Mouse (Mus musculus): ENCODE measurements around the gene Tti1. TPM values are rescaled to one million over a fixed set of nuclear protein-coding genes. Genes with fewer than 3 reads are reported as not detected.

Tti1 gene
- polyA plus RNA-seq, 1 experiment from 2014 or later, result 13.6 TPM

DNA sequence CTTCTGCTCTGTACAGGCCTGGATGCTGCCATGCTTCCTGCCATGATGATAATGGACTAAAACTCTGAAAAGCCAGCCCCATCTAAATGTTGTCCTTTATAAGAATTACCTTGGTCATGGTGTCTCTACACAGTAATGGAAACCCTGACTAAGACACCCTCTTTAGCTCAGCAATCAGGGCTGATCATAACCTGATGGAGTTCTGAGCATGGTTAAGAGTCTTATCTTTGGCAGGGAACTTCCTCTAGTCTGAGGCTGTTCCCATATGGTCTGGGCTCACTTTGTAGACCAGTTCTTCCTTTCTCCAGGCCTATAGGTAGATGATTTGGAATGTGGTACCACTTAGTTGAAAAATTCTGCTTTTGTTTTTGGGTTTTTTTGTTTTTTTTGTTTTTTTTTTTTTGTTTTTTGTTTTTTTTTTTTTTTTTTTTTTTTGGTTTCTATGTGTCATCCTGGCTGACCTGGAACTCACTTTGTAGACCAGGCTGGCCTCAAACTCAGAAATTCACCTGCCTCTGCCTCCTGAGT is 40.3 kb upstream of the Tti1 start:
- H3K4me3 ChIP-seq (replicated peaks; ENCODE audit: low read depth, low read length), result no peak overlapping the region
- peaks cover 28% of the 10 kb centered on the region for H3K36me3 ChIP-seq (ENCODE audit: insufficient read depth, low read length)
- DNase-seq (ENCODE audit: low spot score), result no peak
- no peak overlapping the region for H3K9ac ChIP-seq (ENCODE audit: low read depth, low read length)
- ATAC-seq (replicated peaks; ENCODE audit: low FRiP score, low read depth), result no peak
- H3K9me3 ChIP-seq (replicated peaks; ENCODE audit: low read length), result no peaks in the 10 kb centered on the region
- TF ChIP-seq CTCF (IDR thresholded peaks at IDR 0.05; ENCODE audit: low read depth), result no peak
- no peak overlapping the region for H3K4me2 ChIP-seq (ENCODE audit: low read length)
- H3K27ac ChIP-seq, result no peak overlapping the region
- H3K4me1 ChIP-seq (replicated peaks; ENCODE audit: insufficient read depth, low read length), result peaks cover 5% of the 10 kb centered on the region; the same call in 1 of the 2 replicates
- no peaks in the 10 kb centered on the region for H3K27me3 ChIP-seq (ENCODE audit: insufficient read depth, low read length)

- ATAC-seq (replicated peaks; ENCODE audit: low FRiP score, low read depth), result 0 out of 2 replicates have a peak, but pooled peaks have one; percentile 21
- Histone ChIP-seq H3K4me1 (replicated peaks; ENCODE audit: insufficient read depth, low read length) (peaks cover 5% of the 10 kb centered on the region; the same call in 1 of the 2 replicates), H3K27me3 (ENCODE audit: insufficient read depth, low read length) (no peaks in the 10 kb centered on the region), H3K36me3 (ENCODE audit: insufficient read depth, low read length) (peaks cover 26% of the 10 kb centered on the region), H3K9me3 (replicated peaks; ENCODE audit: low read length) (no peaks in the 10 kb centered on the region), H3K9ac (ENCODE audit: low read depth, low read length) (no peak overlapping the region), H3K27ac (no peak overlapping the region), H3K4me3 (replicated peaks; ENCODE audit: low read depth, low read length) (no peak overlapping the region), H3K4me2 (ENCODE audit: low read length) (no peak overlapping the region)
- 91% methylated on average over 5 of the region's 5 CpGs for WGBS
- DNase-seq (ENCODE audit: low spot score), result no peak
- no peak for TF ChIP-seq CTCF (IDR thresholded peaks at IDR 0.05; ENCODE audit: low read depth)
These were observed 39.1 kb upstream of the Tti1 start for GRCm38 (mm10) chr2:158067260-158067824.

DNA sequence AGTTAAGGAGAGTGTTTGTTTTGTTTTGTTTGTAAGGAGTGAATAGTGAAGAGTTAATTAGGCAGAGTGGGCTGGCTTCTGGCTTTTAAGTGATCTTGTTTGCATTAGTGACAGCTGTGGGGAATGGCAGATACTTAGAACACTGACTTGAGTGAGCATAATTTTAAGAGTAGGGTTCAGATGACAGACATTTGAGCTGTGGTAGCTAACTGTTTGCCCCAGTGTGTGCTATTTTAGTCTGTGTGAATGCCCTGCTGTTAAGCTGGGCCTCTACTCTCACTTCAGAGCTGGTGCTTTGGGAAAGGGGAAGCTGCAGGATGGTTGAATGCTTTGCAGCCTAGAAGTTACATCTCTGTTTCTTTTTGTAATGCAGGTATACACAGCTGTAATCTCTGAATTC is 38.2 kb upstream of the Tti1 start:
- H3K4me2 ChIP-seq (ENCODE audit: low read length), result no peak overlapping the region
- peaks cover 27% of the 10 kb centered on the region for H3K36me3 ChIP-seq (ENCODE audit: insufficient read depth, low read length)
- ATAC-seq (replicated peaks; ENCODE audit: low FRiP score, low read depth), result no peak

DNA sequence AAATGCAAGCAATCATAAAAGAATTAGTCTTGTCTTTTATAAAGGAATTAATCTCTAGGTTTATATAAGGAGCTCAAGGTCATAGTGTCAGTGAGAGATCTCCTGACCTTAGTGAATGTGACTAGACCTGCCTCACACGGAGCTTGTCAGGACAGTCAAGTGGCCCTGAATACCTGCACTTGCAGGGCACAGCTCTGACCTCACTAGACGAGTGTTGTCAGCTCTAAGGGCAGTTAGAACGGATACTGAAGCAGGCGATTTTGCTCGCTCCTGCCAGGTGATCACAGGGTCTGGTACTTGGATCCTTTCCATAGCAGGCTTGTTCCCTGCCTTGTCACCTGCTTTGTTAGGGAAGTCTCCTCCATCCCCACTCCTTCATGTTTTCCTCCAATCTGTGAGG is 36.8 kb upstream of the Tti1 start:
- Histone ChIP-seq H3K4me3 (replicated peaks; ENCODE audit: low read depth, low read length) (no peak overlapping the region), H3K4me2 (ENCODE audit: low read length) (no peak overlapping the region), H3K9ac (ENCODE audit: low read depth, low read length) (no peak overlapping the region), H3K36me3 (ENCODE audit: insufficient read depth, low read length) (peaks cover 33% of the 10 kb centered on the region), H3K4me1 (replicated peaks; ENCODE audit: insufficient read depth, low read length) (no peaks in the 10 kb centered on the region), H3K9me3 (replicated peaks; ENCODE audit: low read length) (no peaks in the 10 kb centered on the region), H3K27me3 (ENCODE audit: insufficient read depth, low read length) (no peaks in the 10 kb centered on the region), H3K27ac (no peak overlapping the region)
- WGBS, result 81% methylated on average over 5 of the region's 5 CpGs
- no peak for TF ChIP-seq CTCF (IDR thresholded peaks at IDR 0.05; ENCODE audit: low read depth)
- no peak for DNase-seq (ENCODE audit: low spot score)
- no peak for ATAC-seq (replicated peaks; ENCODE audit: low FRiP score, low read depth)

More for the DNA sequence above, 38.2 kb upstream of the Tti1 start:
- Histone ChIP-seq H3K9me3 (replicated peaks; ENCODE audit: low read length) (no peaks in the 10 kb centered on the region), H3K4me3 (replicated peaks; ENCODE audit: low read depth, low read length) (no peak overlapping the region), H3K27me3 (ENCODE audit: insufficient read depth, low read length) (no peaks in the 10 kb centered on the region), H3K27ac (no peak overlapping the region), H3K4me1 (replicated peaks; ENCODE audit: insufficient read depth, low read length) (peaks cover 2% of the 10 kb centered on the region; the same call in 1 of the 2 replicates), H3K9ac (ENCODE audit: low read depth, low read length) (no peak overlapping the region)
- no peak for TF ChIP-seq CTCF (IDR thresholded peaks at IDR 0.05; ENCODE audit: low read depth)
- DNase-seq (ENCODE audit: low spot score), result peak; percentile 31

- ATAC-seq (replicated peaks; ENCODE audit: low FRiP score, low read depth) (no peak), DNase-seq (ENCODE audit: low spot score) (peak; percentile 83)
- H3K27me3 ChIP-seq (ENCODE audit: insufficient read depth, low read length), result no peaks in the 10 kb centered on the region
- H3K9ac ChIP-seq (ENCODE audit: low read depth, low read length), result no peak overlapping the region
- H3K27ac ChIP-seq, result no peak overlapping the region
- no peak overlapping the region for H3K4me2 ChIP-seq (ENCODE audit: low read length)
- TF ChIP-seq CTCF (IDR thresholded peaks at IDR 0.05; ENCODE audit: low read depth), result peak; percentile 69
- H3K36me3 ChIP-seq (ENCODE audit: insufficient read depth, low read length), result peaks cover 37% of the 10 kb centered on the region
- H3K4me3 ChIP-seq (replicated peaks; ENCODE audit: low read depth, low read length), result no peak overlapping the region
- 34% methylated on average over 3 of the region's 3 CpGs for WGBS
- no peaks in the 10 kb centered on the region for H3K4me1 ChIP-seq (replicated peaks; ENCODE audit: insufficient read depth, low read length)
- no peaks in the 10 kb centered on the region for H3K9me3 ChIP-seq (replicated peaks; ENCODE audit: low read length)
These were observed 36.4 kb upstream of the Tti1 start for GRCm38 (mm10) chr2:158064571-158065048.

DNA sequence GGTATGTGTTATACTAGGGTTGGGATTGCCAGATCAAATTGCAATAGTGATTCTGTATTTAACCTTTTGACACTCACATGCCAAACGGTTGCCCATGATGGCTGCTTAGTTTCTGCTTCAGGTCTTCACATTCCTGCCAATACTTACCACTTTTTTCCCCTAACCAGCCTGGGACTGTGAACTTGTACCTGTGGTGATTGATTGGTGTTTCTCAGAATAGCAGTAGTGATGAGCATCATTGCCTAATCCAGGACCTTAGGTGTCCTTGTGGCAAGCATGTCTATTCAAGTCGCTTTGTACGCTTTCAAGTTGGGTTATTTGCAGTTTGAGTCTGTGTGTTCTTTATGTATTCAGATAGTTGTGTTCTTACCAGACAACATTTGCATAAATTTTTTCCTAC is 34.8 kb upstream of the Tti1 start:
- no peak overlapping the region for H3K4me3 ChIP-seq (replicated peaks; ENCODE audit: low read depth, low read length)
- no peaks in the 10 kb centered on the region for H3K9me3 ChIP-seq (replicated peaks; ENCODE audit: low read length)
- no peak overlapping the region for H3K9ac ChIP-seq (ENCODE audit: low read depth, low read length)
- no peaks in the 10 kb centered on the region for H3K27me3 ChIP-seq (ENCODE audit: insufficient read depth, low read length)
- DNase-seq (ENCODE audit: low spot score) (no peak), ATAC-seq (replicated peaks; ENCODE audit: low FRiP score, low read depth) (no peak)
- H3K36me3 ChIP-seq (ENCODE audit: insufficient read depth, low read length), result peaks cover 46% of the 10 kb centered on the region
- H3K4me2 ChIP-seq (ENCODE audit: low read length), result no peak overlapping the region
- H3K27ac ChIP-seq, result no peak overlapping the region
- no peaks in the 10 kb centered on the region for H3K4me1 ChIP-seq (replicated peaks; ENCODE audit: insufficient read depth, low read length)
- TF ChIP-seq CTCF (IDR thresholded peaks at IDR 0.05; ENCODE audit: low read depth), result no peak
- 84% methylated on average over 3 of the region's 3 CpGs for WGBS

All from kidney, postnatal 0 days (tissue).